Mouse (Mus musculus) C2C12 (cell line): ENCODE measurements around the gene Ccdc87.

Source experiments
- CEBPB ChIP-seq: IDR thresholded peaks from one replicate; pipeline ENCODE4 v1.6.1; 2011; ENCODE audit warnings: low read depth, mild to moderate bottlenecking, control low read depth, moderate library complexity
- CTCF ChIP-seq: IDR thresholded peaks from one replicate; pipeline ENCODE4 v1.5.1; 2011; ENCODE audit not compliant: control insufficient read depth, insufficient read depth, insufficient read length
- FOSL1 ChIP-seq: IDR thresholded peaks from one replicate; pipeline ENCODE4 v1.8.0; 2011; ENCODE audit warnings: mild to moderate bottlenecking, low read length; ENCODE audit not compliant: poor library complexity, insufficient read depth, severe bottlenecking
- MAX ChIP-seq: IDR thresholded peaks from one replicate; pipeline ENCODE4 v1.6.1; 2011; ENCODE audit warnings: mild to moderate bottlenecking, control low read depth
- MYOD1 ChIP-seq: IDR thresholded peaks from one replicate; pipeline ENCODE4 v1.6.1; 2011; ENCODE audit warnings: low read depth; ENCODE audit not compliant: control insufficient read depth, insufficient read length
- MYOG ChIP-seq: IDR thresholded peaks from one replicate; pipeline ENCODE4 v1.6.1; 2011; ENCODE audit not compliant: control insufficient read depth, insufficient read length; ENCODE audit errors: extremely low read depth
- USF1 ChIP-seq: IDR thresholded peaks from one replicate; pipeline ENCODE4 v1.6.1; 2011; ENCODE audit warnings: low read depth, mild to moderate bottlenecking, control low read depth, moderate library complexity

DNA sequence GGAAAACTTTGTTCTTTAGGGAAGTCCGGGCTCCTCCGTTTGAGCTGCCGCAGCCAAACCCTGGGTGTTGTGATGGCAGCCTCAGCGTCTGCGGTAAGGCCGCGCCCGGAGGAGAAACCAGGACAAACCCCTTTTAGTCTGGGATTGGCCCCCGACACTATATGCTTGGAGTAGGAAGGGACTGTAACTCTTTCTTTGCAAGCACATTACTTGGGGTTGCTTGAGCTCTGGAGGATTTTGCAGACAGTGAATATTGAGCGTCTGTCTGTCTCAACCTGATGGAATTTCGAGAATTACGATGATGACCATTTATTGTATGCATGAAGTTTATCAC lies 27.3 kb upstream of the Ccdc87 start:
- TF ChIP-seq USF1: no peak
- no peak for TF ChIP-seq MYOG
- TF ChIP-seq FOSL1: no peak
- TF ChIP-seq CTCF: no peak
- no peak for TF ChIP-seq MAX
- no peak for TF ChIP-seq MYOD1
- no peak for TF ChIP-seq CEBPB
